Mouse (Mus musculus) heart, adult 11 months (tissue): Measurements from ENCODE around the gene Gm5244.

Experiments used
- DNase-seq: peaks from one replicate; pipeline ENCODE4 v3.0.0; 2022

Gm5244 gene

DNA sequence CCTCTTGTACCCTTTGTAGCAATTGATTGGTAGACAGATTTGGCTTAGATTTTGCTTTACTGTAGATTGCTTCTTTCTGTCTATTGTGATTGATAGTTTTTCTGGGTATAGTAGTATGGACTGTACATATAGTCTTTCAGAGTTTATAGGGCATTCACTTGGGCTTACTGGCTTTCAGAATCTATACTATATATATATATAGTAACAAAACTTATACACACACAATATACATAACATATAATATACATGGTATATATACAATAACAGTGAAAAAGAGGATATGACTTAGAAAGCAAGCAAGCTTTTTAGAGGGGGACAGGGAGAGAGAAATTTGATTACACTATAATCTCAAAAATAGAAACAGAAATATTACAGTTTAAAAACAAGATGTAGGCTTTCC lies at the start of gene Gm5244:
TSS of gene Gm5244 (plus strand) at position 301 of the 400 bp plus-strand sequence.
- DNase-seq: no peak

DNA sequence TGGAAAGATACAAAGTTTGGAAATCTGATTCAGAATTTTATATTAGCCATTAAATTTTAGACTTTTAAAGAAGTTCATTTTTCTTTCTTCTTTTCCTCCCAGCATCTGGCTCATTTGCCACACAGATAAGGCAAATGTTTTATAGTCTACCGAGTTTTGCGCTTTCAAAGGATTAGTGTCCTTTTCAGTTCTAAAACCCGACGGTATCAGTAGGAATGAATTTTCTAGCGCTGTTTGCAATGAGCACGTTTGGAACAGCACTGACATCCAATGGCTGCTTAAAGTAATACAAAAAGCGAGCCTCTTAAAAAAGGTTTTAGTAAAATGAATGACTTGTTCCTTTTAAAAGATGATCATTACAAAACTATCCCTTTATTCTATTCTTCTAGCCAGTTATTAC lies 49.4 kb upstream of the Gm5244 start:
- no peak for DNase-seq

DNA sequence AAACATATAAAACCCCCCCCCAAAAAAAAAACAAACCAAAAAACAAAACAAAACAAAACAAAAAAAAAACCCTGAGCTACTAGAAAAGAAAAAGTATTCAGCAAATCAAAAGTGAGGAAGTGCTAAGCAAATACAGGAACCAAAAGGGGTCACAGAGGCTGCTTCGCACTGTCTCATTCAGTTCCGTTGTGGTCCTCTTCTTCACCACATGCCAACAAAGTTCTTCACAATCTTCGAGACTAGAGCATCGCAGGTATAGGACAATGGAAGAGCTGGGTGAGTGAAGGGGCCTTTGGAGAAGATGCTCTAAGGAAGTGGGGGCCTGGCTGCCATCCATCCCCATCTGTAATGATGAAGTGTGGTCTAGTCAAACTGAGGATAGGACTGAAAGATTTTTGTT lies 48.1 kb upstream of the Gm5244 start:
- peak; percentile 91 for DNase-seq

DNA sequence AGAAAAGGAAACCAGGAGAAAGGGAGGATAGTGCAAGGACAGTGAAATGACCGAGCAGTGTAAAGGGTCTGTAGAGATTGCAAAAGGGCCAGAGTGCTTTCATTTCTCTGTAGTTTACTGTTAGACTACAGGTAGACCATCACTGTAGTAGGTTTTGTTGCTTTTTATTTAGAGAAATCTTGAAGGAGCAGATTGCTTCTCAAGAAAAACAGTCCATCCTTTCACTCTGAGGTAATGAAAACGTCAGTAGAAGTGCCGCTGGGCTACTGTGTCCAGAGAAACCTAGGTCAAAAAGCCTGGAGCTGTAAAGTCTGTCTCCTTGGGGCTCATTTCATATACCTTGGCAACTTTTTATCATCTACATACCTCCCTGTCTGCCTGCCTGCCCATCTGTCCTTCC lies 47.4 kb upstream of the Gm5244 start:
- no peak for DNase-seq

DNA sequence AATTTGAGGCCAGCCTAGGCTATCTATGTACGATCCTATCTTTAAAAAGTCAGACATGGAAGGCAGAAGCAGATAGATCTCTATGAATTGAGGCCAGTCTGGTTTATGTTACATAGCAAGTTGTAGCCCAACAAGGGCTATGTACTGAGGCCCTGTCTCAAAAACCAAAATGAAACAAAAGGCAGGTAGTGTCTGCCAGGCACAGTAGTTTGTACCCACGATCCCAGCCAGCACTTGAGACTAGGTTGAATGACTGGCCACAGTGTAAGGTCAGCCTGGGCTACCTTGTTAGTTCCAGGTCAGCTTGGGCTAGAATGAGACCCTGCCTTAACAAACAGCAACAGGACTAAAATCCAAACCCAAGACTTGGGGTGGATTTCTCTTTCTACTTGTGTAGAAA lies 45.9 kb upstream of the Gm5244 start:
- DNase-seq: no peak

DNA sequence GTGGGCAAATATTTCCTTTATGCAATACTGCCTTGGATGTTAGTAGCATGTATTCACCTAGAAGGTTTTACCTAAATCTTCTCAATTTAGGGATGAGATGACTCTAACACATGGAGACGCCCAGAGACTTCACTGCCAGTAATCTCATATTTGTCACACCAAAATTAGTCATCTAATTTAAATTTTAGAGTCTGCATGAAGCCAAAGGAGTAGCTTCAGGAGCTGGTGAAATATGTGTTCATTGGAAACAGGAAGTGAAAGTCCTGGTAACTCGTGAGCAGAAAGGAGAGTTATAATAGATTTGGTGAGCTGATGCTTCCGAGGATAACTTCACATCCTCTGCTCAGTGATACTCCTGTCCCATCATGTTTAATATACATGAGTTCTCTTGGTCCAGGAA lies 45.4 kb upstream of the Gm5244 start:
- peak; percentile 73 for DNase-seq

DNA sequence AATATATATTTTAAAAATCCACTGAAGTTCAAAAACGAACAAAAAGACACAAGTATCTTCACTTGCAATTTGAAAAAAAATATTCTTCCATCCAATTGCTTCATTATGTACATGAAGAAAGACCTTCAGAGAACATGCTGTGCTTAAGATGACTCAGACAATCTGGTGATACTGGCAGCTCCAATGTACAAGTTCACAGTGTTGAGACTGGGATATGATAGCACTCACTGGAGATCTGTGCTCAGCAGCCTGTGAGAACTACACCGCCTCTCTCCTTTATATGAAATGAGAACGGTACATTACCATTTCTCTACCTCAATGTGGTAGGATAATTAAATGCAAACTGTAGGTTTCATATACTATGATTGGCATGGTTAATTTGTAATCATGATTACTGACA lies 43.7 kb upstream of the Gm5244 start:
- DNase-seq: peak; percentile 76

DNA sequence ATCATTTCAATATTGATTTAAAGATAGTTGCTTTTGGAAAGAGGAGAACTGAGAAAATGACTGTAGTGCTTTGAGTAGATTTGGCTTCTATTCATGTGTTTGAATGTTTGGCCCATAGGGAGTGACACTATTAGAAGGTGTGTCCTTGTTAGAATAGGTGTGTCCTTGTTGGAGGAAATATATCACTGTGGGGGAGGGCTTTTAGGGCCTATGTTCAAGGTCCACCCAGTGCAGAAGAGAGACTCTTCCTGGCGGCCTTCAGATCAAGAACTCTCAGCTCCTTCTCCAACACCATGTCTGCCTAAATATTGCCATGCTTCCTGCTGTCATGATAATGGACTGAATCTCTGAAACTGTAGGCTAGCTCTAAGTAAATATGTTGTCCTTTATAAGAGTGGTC lies 42.2 kb upstream of the Gm5244 start:
- DNase-seq: no peak

DNA sequence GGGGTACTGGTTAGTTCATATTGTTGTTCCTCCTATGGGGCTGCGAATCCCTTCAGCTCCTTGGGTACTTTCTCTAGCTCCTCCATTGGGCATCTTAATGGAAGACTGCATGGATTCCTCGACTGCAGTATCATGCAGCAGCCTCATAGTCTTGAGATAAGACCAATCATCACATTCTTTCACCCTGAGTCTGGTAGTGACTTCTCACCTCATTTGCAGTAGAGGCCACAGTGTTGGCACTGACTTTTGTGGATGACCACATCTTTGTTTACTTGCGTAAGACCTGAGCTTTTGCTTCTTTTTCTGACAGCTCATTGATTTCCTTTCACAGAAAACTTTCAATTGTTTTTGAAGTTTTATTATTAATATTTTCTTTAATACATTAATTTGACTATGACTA lies 40.8 kb upstream of the Gm5244 start:
- DNase-seq: peak; percentile 70

DNA sequence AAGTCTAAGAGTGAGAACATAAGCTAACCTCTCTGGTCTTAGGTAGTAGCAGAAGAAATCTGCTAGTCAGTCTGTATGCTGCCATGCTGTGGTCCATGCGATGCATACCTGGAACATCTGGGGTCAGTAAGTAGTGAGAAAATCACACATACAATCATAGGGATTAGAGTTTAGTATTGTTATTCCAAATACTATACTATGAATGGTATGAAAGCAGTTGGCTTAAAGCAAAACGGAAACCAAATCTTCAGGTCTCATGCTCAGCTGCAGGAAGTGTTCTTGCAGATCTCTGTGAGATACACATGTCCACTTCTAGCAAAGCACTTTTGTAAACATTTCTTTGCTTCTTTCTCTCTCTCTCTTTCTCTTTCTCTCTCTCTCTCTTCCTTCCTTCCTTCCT lies 40.3 kb upstream of the Gm5244 start:
- no peak for DNase-seq

DNA sequence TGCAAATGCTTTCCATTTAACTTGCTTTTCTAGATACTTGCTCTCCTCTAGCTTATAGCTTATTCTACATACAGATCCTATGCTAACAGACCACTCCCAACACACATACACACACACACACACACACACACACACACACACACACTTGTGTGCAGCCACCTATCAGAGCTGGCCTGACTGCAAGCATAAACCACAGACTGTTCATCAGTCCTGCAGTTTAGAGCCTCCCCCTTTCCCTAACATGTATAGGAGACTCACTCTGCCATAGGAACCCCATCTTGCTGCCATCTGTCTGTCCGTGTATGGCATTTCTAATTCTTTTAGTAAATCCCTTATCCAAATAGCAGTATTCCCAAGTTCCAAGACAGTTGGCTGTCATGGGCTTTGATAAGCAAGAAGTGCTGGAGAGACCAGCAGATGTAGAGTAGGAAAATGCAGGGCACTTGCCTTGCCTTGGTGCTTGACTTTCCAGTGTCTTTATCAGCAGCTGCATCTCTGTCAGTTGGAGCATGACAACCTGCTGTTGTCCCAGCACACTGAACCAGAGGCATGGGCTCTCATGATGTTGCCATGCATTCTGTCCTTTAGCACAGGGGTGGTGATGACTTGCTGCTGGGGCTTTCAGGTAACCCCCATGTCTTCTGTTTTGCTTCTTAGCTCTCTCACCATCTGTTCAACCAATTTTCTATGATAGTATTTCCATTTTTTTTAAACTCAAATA lies 33.7 kb upstream of the Gm5244 start:
- peak; percentile 74 for DNase-seq

DNA sequence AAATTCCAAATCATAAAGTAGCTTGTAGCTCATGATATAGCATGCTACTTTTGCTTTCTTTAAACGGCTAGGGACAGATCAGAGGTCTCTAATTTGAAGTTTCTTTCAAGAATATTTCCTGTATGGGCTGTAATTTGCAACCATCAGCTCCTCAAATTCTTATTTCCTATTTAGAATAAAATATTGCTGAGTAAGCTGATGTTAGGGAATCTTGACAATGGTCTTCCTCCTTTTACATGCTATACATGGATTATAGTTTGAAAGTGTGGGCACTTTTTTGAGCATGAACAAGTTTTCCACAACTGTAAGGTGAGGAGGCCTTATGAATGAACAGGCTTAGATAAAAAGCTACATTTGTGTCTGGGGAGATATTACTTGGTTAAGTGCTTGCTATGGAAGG lies 32.6 kb upstream of the Gm5244 start:
- no peak for DNase-seq

DNA sequence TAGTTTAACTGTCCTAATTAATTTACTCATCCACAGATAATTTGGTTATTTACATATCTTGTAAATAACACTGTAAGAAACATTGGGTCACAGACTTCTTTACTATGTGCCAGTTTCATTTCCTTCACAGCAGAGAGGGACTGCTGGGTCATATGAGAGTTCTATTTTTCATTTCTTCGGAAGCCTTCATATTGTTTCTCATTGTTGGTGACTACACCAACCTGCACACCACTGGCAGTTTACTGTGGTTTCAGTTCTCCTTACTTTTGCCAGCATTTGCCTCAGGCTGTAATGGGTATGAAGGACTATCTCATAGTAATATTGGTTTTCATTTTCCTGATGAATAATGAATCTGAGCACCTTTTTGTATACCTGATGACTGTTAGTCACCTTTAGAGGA lies 28.0 kb upstream of the Gm5244 start:
- DNase-seq: no peak

DNA sequence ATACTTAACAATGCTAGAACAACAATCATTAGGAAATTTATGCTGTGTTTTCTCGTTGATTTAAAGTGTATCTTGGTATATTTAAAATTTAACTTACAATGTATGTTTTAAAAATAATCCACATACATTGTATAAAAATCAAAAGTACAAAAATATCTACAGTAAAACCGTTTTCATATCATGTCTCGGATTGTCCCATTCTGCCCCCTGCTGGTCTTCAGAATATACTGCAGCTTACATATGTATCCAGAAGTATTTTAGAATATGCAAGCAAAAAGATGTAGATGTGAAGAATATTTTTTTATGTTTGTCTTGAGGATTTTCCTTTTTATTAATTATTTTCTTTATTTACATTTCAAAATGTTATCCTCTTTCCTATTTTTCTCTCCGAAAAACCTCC lies 26.1 kb upstream of the Gm5244 start:
- DNase-seq: no peak

DNA sequence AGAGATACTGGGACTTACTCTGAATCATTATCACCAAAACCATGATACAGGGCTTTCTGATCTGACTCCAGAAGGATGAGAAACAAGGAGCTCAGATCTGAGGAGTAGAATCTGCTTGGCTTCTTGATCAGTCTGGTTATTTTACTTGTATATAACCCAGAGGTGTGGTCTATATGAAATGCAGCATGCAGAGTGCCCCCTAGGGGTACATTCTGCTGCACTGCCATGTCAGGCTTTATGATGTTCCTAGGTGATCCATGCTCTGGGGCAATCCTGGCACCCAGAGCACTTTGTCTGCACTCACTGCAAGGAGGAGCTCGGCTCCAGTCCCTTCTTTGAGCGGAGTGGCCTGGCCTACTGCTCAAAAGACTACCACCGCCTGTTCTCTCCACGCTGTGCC lies 21.9 kb upstream of the Gm5244 start:
- no peak for DNase-seq

DNA sequence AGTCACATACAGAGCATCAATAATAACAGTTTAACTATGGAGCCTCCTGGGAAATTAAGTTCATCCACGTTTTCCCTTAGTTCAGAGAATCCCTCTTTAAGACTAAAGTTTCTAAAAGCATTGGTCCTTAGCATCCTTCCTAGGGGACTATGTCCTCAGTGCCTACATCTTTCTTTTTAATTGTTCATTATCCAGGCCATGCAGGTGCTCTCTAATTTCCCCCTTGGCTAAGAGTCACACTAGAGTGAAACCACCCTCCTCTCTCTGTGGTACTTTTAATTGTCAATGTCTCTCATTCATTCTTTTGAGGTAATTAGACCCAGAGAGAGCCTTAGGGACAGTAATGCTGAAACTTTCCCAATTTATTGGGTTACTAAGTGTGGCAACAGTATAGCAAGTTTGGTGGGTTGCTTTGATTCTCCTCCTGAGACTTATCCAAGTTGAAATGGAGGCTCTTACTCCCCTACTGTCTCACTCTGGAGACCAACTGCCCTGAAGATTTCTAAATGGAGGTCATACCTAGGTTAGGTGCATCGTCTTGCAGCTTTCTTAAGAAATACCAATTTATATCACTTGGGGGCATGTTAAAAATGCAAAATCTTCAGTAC lies 15.6 kb upstream of the Gm5244 start:
- DNase-seq: no peak

DNA sequence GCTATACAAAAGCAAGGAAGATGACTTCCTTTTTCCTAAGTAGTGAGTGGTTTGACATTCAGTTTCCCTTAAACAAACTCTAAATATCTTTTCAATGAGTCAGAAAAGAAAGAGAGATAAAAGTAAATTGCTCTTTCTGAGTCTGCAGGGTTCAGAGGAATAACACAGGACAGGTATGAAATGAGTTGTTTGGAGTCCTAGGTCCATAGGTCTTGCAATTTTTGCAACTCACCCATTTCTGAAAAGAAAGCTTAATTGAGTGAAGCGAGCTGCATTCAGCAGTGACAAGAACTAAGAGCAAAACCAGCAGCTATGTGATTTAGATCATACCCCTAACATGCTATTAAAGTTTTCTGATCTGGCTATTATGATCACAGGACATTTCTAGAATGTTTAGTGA lies 14.9 kb upstream of the Gm5244 start:
- no peak for DNase-seq

DNA sequence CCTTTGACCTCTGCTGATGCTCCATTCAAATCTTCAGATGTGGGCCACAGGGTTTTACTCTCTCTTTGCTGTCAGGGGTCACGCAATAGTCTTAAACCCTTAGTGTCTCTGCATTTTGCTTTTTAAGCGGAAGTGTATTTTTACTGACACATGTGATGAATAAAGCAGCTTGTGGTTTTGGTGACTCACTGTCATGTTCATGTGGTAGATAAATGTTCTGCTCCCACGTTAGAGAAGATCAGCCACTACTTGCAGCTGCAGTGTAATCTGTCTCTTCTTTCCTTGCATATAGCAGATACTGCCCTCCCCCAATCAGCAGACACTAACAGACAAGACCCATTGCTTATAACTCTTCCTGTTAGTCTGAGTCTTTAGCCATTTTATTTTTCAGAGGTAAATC lies 12.9 kb upstream of the Gm5244 start:
- DNase-seq: no peak

DNA sequence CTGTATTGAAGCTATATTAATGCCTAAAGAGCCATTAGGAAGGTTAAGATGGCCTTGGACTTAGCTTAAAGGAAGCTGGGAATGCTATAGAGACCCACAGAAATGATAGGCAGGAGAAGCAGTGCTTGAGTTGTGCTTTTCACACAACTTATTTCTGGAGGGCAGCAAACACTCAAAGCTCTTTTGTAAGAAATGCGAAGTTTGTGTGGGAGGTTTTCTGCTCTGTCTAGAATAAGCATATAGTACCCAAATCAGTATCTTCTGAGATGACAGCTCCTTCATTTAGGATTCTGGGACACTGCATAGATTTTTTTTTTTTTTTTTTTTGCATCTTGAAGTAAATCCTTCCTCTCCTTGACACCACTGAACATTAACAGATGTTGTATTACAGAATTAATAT lies 8.0 kb upstream of the Gm5244 start:
- no peak for DNase-seq

DNA sequence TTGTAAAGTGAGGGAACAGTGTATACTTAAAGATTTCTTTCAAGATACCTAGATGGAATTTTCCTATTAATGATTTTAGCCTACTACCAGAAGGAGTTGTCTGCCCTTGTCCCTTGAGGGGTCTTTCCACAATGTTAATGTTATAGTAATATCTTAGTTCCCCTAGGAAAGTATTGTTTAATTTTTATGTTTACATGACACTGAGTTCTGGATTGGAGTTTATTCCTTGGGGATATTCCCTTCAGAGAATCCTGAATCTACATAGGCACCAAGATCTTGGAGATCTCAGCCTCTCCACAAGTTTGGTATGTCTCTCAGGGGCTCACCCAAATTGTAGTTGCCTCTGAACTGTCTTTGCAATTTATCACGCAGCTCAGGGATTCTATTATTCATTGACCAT lies 10.5 kb downstream of the Gm5244 start, which contains the start of gene Olfr1444:
TSS of gene Olfr1444 (plus strand) at position 301 of the 400 bp plus-strand sequence.
- no peak for DNase-seq

DNA sequence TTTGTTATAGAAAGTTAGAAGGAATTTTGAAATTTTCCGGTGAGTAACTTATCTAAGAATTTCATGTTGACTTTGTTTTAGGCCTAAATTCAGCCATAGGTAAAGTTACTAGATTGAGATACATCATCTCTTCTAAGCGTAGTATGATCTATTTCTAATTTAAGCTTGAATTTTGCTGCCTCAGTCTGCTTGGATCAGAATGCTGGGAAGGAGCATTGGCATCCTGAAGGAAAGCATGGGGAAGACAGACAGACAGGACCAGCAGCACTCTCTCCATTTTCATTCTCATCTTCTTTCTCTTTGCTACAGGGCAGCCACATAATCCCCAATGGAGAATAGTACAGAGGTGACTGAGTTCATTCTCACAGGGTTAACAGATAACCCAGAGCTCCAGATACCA lies 37.1 kb downstream of the Gm5244 start, which contains the start of gene Olfr1445:
TSS of gene Olfr1445 (plus strand) at position 301 of the 400 bp plus-strand sequence.
- DNase-seq: no peak

DNA sequence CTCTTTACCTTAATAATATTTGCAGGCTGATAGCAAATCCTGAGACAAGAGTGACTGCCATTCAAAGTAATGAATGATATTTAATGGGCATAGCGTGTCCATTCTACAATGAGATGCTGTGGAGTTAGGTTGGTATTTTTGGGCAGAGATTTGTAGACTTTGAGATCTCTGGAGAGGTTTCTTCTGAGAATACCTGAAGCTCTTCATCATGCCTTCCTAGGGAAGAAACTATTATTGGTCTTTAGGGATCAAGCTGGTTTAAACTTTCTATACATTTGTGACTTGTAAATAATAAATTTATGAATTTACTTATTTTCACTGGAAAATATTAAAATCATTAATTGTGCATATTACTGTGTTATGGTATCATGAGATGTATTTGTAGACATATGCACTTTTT lies 46.9 kb downstream of the Gm5244 start, which contains the start of gene Olfr1446:
TSS of gene Olfr1446 (minus strand) at position 101 of the 400 bp plus-strand sequence.
- no peak for DNase-seq
